Mouse (Mus musculus) intestine, embryonic 16.5 days (tissue): ENCODE data around the gene Acvr1b. TPM values are rescaled to one million over a fixed set of nuclear protein-coding genes. Genes with fewer than 3 reads are reported as not detected.

Source experiments
- ATAC-seq: fragments of 200-750 bp; cut with Nextera tagmentation; 2 replicates; pipeline ENCODE4 v1.8.0; 2017; ENCODE audit warnings: moderate TSS enrichment, moderate library complexity
- H3K27ac ChIP-seq: fragments of 300-500 bp; sonication (generic); 2 replicates; pipeline ENCODE4 v1.5.1; 2014; ENCODE audit warnings: mild to moderate bottlenecking, low read length
- H3K27me3 ChIP-seq: fragments of 300-500 bp; sonication (generic); replicated peaks from 2 replicates; pipeline ENCODE4 v1.6.1; 2014; ENCODE audit warnings: low read length, control low read depth, mixed read lengths; ENCODE audit not compliant: control insufficient read depth, insufficient read depth
- H3K36me3 ChIP-seq: fragments of 300-500 bp; sonication (generic); 2 replicates; pipeline ENCODE4 v1.6.1; 2014; ENCODE audit warnings: low read length, control low read depth; ENCODE audit not compliant: control insufficient read depth, insufficient read depth
- H3K4me1 ChIP-seq: fragments of 300-500 bp; sonication (generic); 2 replicates; pipeline ENCODE4 v1.6.1; 2014; ENCODE audit warnings: low read length, control low read depth, mixed read lengths; ENCODE audit not compliant: control insufficient read depth, insufficient read depth
- H3K4me2 ChIP-seq: fragments of 300-500 bp; sonication (generic); 2 replicates; pipeline ENCODE4 v1.6.1; 2014; ENCODE audit warnings: low read depth, low read length, control low read depth
- H3K4me3 ChIP-seq: fragments of 300-500 bp; sonication (generic); 2 replicates; pipeline ENCODE4 v1.5.1; 2014; ENCODE audit warnings: mild to moderate bottlenecking, low read length
- H3K9ac ChIP-seq: fragments of 300-500 bp; sonication (generic); 2 replicates; pipeline ENCODE4 v1.6.1; 2014; ENCODE audit warnings: low read depth, low read length
- H3K9me3 ChIP-seq: fragments of 300-500 bp; sonication (generic); 2 replicates; pipeline ENCODE4 v1.6.1; 2016; ENCODE audit warnings: low read length, control low read depth; ENCODE audit not compliant: control insufficient read depth
- WGBS: fragments of 180-500 bp; shearing (Covaris S2); extraction: QIAGEN DNeasy Blood & Tissue Kit; methylation state at CpG from one replicate; pipeline ENCODE4 v1.1.7; 2014; 5-methylcytosine and 5-hydroxymethylcytosine counted together
- polyA plus RNA-seq: library from polyadenylated mRNA; unstranded; fragments of >200 nt; fragmentation: Nextera tagmentation; extraction: Ambion mirVana; gene quantifications from 2 replicates; pipeline ENCODE4 v1.2.1, GENCODE M21; 2015

The Acvr1b gene
- polyA plus RNA-seq, 1 experiment from 2014 or later, result 10.4 TPM

DNA sequence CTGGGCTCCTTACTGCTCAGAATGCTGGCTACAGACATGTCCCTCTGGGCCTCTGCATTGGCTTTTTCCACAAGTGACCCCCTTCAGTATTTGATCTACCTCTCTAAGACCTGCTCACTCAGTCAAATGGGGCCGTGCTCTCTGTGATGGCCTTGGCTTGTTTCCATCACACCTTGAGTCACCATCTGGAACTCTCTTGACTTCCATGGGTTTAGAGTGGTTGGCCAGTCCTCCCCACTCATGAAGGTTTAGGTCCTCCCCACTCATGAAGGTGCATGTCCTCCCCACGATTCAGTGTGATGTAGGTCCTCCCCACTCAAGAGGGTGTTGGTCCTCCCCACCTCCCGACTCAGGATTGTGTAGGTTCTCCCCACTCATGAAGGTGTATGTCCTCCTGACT lies 59.3 kb downstream of the Acvr1b start:
- Histone ChIP-seq H3K27ac (peak overlapping the region; percentile 94), H3K36me3 (peaks cover 24% of the 10 kb centered on the region), H3K4me3 (no peak overlapping the region), H3K4me2 (no peak overlapping the region), H3K27me3 (no peaks in the 10 kb centered on the region), H3K4me1 (peaks cover 46% of the 10 kb centered on the region), H3K9ac (0 out of 2 replicates have a peak overlapping the region, but pooled peaks have one; percentile 0), H3K9me3 (no peaks in the 10 kb centered on the region)
- WGBS, result 85% methylated on average over 3 of the region's 3 CpGs
- no peak for ATAC-seq

DNA sequence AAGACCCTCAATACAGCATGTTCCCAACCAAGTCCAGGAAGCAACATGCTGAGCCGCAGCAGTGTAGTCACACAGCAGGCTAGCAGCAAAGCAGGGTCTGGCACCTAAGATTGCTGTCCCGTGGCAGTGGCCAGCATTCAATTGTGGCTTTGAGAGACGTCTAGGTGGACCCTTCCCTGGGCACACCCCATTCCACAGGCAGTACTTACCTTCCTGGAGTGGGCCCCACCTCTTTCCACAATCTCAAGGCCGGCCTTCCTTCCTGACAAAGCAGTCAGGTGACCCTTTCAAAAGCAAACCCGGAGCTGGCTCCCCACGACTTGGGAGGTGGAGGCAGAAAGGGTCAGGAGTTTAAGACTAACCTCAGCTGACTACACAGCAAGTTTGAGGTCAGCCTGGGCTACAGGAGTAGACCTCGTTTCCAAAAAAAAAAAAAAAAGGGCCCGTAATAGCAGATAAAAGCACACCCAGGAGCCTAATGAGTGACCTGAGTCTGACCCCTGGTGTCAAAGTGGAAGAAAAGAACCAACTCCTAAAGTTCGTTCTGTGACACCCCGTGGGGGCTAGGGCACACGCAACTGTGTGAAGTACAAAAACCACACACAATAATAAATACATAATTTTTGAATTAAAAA lies 59.9 kb downstream of the Acvr1b start:
- Histone ChIP-seq H3K9me3 (no peaks in the 10 kb centered on the region), H3K36me3 (peaks cover 24% of the 10 kb centered on the region), H3K4me1 (peaks cover 43% of the 10 kb centered on the region), H3K4me3 (no peak overlapping the region), H3K9ac (0 out of 2 replicates have a peak overlapping the region, but pooled peaks have one; percentile 0), H3K27me3 (no peaks in the 10 kb centered on the region), H3K4me2 (no peak overlapping the region), H3K27ac (peak overlapping the region; percentile 94)
- 26% methylated on average over 11 of the region's 11 CpGs for WGBS
- peak; percentile 71 for ATAC-seq

- H3K9ac ChIP-seq, result peak overlapping the region; percentile 58
- peak overlapping the region; percentile 94 for H3K27ac ChIP-seq
- H3K4me2 ChIP-seq, result peak overlapping the region; percentile 44
- no peaks in the 10 kb centered on the region for H3K27me3 ChIP-seq
- peaks cover 42% of the 10 kb centered on the region for H3K4me1 ChIP-seq
- WGBS, result 57% methylated on average over 10 of the region's 10 CpGs
- peak overlapping the region; percentile 20 for H3K4me3 ChIP-seq
- H3K9me3 ChIP-seq, result no peaks in the 10 kb centered on the region
- peak; percentile 40; the same call in 1 of the 2 replicates for ATAC-seq
- peaks cover 15% of the 10 kb centered on the region for H3K36me3 ChIP-seq
These were observed 60.9 kb downstream of the Acvr1b start for GRCm38 (mm10) chr15:101234611-101235341.

DNA sequence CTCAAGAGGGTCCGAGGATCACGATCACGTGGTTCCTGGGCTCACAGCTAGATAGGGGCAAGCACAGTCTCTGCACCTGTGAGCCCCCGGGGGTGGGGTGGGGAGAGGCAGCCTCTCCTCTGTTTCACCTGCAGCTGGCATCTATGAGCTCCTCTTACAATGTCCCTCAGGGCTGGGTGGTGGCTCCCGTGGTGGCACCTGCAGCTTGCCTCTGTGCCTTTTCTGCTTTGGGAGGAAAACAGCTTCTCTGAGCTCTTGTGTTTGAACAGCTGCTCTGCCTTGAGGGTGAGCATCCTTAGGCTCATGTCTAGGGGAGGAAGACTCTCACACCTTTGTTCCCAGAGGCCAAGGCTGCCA lies 61.5 kb downstream of the Acvr1b start:
- no peaks in the 10 kb centered on the region for H3K27me3 ChIP-seq
- peak overlapping the region; percentile 20 for H3K4me3 ChIP-seq
- H3K27ac ChIP-seq, result peak overlapping the region; percentile 94
- H3K36me3 ChIP-seq, result peaks cover 14% of the 10 kb centered on the region
- H3K9ac ChIP-seq, result peak overlapping the region; percentile 58
- peak overlapping the region; percentile 44 for H3K4me2 ChIP-seq
- 28% methylated on average over 5 of the region's 5 CpGs for WGBS
- peaks cover 42% of the 10 kb centered on the region for H3K4me1 ChIP-seq
- H3K9me3 ChIP-seq, result no peaks in the 10 kb centered on the region
- peak; percentile 27; the same call in 1 of the 2 replicates for ATAC-seq

- peaks cover 9% of the 10 kb centered on the region; the same call in 1 of the 2 replicates for H3K36me3 ChIP-seq
- no peaks in the 10 kb centered on the region for H3K27me3 ChIP-seq
- H3K27ac ChIP-seq, result peak overlapping the region; percentile 94
- H3K9me3 ChIP-seq, result no peaks in the 10 kb centered on the region
- H3K4me3 ChIP-seq, result peak overlapping the region; percentile 20; the same call in 1 of the 2 replicates
- H3K4me2 ChIP-seq, result peak overlapping the region; percentile 44
- peak overlapping the region; percentile 58 for H3K9ac ChIP-seq
- H3K4me1 ChIP-seq, result peaks cover 43% of the 10 kb centered on the region
- ATAC-seq, result peak; percentile 33
- 21% methylated on average over 12 of the region's 12 CpGs for WGBS
These were observed 62.0 kb downstream of the Acvr1b start for GRCm38 (mm10) chr15:101235728-101236327.

DNA sequence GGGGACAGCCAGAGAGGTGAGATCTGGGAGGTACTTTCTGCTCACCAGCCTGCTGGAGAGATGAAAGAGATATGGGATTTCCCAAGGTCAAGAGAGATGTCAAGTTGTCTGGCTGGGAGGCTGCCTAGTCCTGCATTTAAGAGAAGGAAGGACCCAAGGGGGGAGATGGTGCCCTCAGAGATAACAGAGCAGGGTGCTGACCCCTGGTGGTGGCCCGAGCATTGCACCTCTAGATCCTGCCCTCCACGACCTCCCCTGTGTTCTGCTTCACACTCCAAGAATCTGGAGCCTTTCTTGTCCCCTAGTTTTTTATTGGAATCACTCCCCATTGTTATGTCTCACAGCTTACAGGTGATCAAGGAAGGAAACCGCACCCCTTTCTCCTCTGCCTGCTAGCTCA lies 63.0 kb downstream of the Acvr1b start:
- no peak overlapping the region for H3K4me2 ChIP-seq
- H3K9me3 ChIP-seq, result no peaks in the 10 kb centered on the region
- H3K4me3 ChIP-seq, result no peak overlapping the region
- no peak overlapping the region for H3K9ac ChIP-seq
- H3K27me3 ChIP-seq, result no peaks in the 10 kb centered on the region
- WGBS, result 4% methylated on average over 3 of the region's 3 CpGs
- ATAC-seq, result no peak
- no peak overlapping the region for H3K27ac ChIP-seq
- H3K36me3 ChIP-seq, result no peaks in the 10 kb centered on the region
- peaks cover 46% of the 10 kb centered on the region for H3K4me1 ChIP-seq

DNA sequence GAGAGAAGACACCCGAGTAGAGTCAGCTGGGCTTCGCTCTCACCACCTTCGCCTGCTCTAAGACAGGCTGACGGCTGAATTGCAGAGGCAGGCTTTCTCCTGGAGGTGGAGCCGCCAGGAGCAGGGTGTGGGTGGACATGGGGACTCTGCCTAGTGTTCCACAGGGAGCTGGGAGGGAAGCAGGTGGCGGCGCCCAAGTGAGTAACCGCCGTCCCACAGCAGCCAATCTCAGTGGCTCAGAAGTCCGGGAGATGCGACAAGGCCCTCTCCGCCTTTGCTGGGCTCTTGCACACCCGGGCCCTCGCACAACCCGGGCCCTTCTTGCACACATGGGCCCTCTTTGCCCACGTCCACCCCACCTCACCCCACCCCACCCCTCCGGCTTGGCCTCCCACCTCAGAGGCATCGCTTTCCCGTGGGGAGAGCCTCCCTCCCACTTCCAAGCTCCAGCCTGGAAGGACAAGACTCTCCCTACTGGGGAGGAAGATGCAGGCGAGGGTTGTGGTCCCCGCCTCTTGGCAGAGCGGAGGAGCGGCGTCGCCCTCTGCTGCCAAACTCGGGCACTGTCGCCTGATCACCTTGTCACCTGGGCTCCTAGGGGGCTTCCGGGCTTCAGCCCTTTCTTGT lies 65.1 kb downstream of the Acvr1b start:
- Histone ChIP-seq H3K4me1 (peaks cover 45% of the 10 kb centered on the region), H3K9me3 (no peaks in the 10 kb centered on the region), H3K27me3 (no peaks in the 10 kb centered on the region), H3K27ac (no peak overlapping the region), H3K4me2 (peak overlapping the region; percentile 68), H3K4me3 (peak overlapping the region; percentile 36), H3K9ac (peak overlapping the region; percentile 56), H3K36me3 (no peaks in the 10 kb centered on the region)
- 7% methylated on average over 28 of the region's 28 CpGs for WGBS
- peak; percentile 41 for ATAC-seq

DNA sequence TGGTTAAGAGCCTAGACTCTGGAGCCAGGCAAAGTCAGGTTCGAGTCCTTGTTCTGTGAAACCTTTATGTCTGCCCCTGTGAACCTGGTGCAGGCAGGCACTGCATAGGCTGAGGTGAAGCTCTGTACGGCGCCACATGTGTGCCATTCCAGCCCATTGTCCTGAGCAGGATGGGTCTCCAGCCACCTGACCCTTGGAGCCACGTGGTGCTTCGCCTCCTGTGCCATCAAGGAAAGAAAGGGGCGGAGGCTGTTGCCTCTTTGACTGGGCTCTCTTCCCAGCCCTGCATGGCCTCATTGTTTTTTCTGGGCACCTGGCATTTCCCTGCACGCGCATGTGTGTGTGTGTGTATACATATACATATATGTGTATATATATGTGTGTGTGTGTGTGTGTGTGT lies 66.0 kb downstream of the Acvr1b start:
- H3K36me3 ChIP-seq, result no peaks in the 10 kb centered on the region
- H3K4me2 ChIP-seq, result no peak overlapping the region
- H3K27ac ChIP-seq, result no peak overlapping the region
- H3K4me1 ChIP-seq, result peaks cover 40% of the 10 kb centered on the region
- ATAC-seq, result no peak
- no peaks in the 10 kb centered on the region for H3K27me3 ChIP-seq
- H3K9me3 ChIP-seq, result no peaks in the 10 kb centered on the region
- H3K4me3 ChIP-seq, result no peak overlapping the region
- 72% methylated on average over 8 of the region's 8 CpGs for WGBS
- H3K9ac ChIP-seq, result no peak overlapping the region

GRCm38 (mm10) chr15:101240799-101241204 lies 66.9 kb downstream of the Acvr1b start:
- under 1% methylated on average over 10 of the region's 10 CpGs for WGBS
- H3K27ac ChIP-seq, result peak overlapping the region; percentile 6; the same call in 1 of the 2 replicates
- H3K9ac ChIP-seq, result peak overlapping the region; percentile 47
- H3K4me2 ChIP-seq, result peak overlapping the region; percentile 50
- no peaks in the 10 kb centered on the region for H3K27me3 ChIP-seq
- H3K4me1 ChIP-seq, result peaks cover 32% of the 10 kb centered on the region
- no peaks in the 10 kb centered on the region for H3K36me3 ChIP-seq
- H3K9me3 ChIP-seq, result no peaks in the 10 kb centered on the region
- peak overlapping the region; percentile 25 for H3K4me3 ChIP-seq
- ATAC-seq, result peak; percentile 30
